Mouse (Mus musculus): Measurements from ENCODE around the gene Txk. TPM values are rescaled to one million over a fixed set of nuclear protein-coding genes. Genes with fewer than 3 reads are reported as not detected.

Gene Txk
- polyA plus RNA-seq, 1 experiment from 2014 or later: 0.27 TPM

- peaks cover 81% of the 10 kb centered on the region for H3K36me3 ChIP-seq (ENCODE audit: inconsistent target)
- H3K27ac ChIP-seq: peak overlapping the region; percentile 66
Observed at GRCm38 (mm10) chr5:72763025-72763424, 10.4 kb upstream of the Txk start.

GRCm38 (mm10) chr5:72761758-72762157 is 9.2 kb upstream of the Txk start:
- no peaks in the 10 kb centered on the region for H3K79me2 ChIP-seq (ENCODE audit: inconsistent target)
- H3K4me3 ChIP-seq (ENCODE audit: inconsistent target): no peak overlapping the region
- no peak overlapping the region for H3K27ac ChIP-seq
- H3K36me3 ChIP-seq (ENCODE audit: inconsistent target): peaks cover 83% of the 10 kb centered on the region
- 98% methylated on average over 5 of the region's 5 CpGs for WGBS (ENCODE audit: missing documents)

More at GRCm38 (mm10) chr5:72763025-72763424, 10.4 kb upstream of the Txk start:
- WGBS (ENCODE audit: missing documents): 0% methylated on average over 3 of the region's 3 CpGs
- H3K4me3 ChIP-seq (ENCODE audit: inconsistent target): no peak overlapping the region
- H3K79me2 ChIP-seq (ENCODE audit: inconsistent target): no peaks in the 10 kb centered on the region

DNA sequence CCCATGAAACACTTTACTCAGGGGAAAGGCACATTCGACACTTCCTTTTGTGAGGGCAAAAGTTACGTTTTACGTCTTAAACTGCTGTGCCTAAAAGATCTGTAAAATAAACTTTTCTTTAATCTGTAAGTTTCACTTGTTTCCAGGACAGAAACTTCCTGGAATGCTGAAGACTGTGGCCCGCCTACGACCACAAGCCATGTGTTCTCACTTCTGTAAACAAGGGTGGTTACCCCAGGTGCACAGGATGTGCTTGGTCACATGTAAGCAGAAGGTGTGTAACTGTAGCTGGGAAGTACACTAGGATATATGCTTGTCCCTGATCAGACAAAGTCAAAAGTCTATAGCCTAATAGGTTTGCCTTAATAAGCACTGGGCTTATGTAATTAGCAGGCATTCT is 8.7 kb upstream of the Txk start:
- H3K36me3 ChIP-seq (ENCODE audit: inconsistent target): peaks cover 83% of the 10 kb centered on the region
- no peak overlapping the region for H3K27ac ChIP-seq
- WGBS (ENCODE audit: missing documents): 53% methylated on average over 5 of the region's 5 CpGs
- no peaks in the 10 kb centered on the region for H3K79me2 ChIP-seq (ENCODE audit: inconsistent target)
- H3K4me3 ChIP-seq (ENCODE audit: inconsistent target): no peak overlapping the region

- 90% methylated on average over 13 of the region's 13 CpGs for WGBS (ENCODE audit: missing documents)
- Histone ChIP-seq H3K27ac (no peak overlapping the region), H3K4me3 (ENCODE audit: inconsistent target) (no peak overlapping the region), H3K79me2 (ENCODE audit: inconsistent target) (no peaks in the 10 kb centered on the region), H3K36me3 (ENCODE audit: inconsistent target) (peaks cover 83% of the 10 kb centered on the region)
Observed at GRCm38 (mm10) chr5:72758925-72759924, 6.6 kb upstream of the Txk start.

DNA sequence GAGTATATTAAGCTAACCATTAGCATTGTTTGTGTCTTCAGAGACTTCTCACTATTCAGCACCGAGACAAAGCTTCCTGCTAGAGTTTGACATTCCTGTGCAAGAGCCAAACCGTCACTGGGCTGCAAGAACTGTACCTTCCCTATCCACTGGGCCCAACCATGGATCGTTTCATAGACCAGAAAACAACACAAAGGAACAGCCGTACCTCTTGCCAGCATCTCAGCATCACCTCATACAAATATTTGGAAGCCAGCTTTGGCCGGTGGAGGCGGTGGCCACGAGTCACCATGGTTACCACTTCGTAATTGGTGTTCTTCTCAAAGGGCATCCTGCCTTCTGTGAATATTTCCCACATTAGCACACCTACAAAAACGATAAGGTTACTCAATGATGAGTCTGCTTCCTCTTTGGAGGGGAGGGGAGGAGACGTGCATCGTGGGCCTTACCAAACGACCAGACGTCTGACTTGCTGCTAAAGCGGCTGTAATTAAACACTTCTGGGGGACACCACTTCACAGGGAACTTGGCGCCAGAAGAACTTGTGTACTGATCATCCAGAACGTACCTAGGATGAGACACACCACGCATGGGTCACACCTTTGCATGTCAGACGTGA is 4.7 kb upstream of the Txk start:
- Histone ChIP-seq H3K79me2 (ENCODE audit: inconsistent target) (no peaks in the 10 kb centered on the region), H3K4me3 (ENCODE audit: inconsistent target) (no peak overlapping the region), H3K36me3 (ENCODE audit: inconsistent target) (peaks cover 80% of the 10 kb centered on the region), H3K27ac (no peak overlapping the region)
- 86% methylated on average over 17 of the region's 18 CpGs for WGBS (ENCODE audit: missing documents)

DNA sequence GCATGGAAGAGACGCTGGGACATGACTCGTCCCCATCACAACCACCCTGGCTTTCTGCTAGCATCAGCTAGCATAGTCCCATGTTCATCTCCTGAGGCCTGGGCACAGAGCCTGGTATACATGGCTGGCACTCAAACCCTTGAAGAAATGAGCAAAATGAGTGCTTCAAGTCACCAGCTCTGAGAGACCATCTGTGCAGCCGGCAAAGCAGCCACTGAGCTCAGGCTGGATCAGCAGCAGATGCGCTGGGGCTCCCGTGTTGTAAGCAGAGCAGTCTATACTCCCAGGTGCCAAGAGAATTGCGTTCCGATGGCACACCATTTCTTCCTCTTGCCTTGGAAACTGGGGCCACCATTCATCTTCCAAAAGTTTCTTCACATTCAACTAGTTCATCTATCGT is 3.4 kb upstream of the Txk start:
- Histone ChIP-seq H3K79me2 (ENCODE audit: inconsistent target) (no peaks in the 10 kb centered on the region), H3K36me3 (ENCODE audit: inconsistent target) (peaks cover 67% of the 10 kb centered on the region), H3K4me3 (ENCODE audit: inconsistent target) (no peak overlapping the region), H3K27ac (no peak overlapping the region)
- 97% methylated on average over 8 of the region's 8 CpGs for WGBS (ENCODE audit: missing documents)

DNA sequence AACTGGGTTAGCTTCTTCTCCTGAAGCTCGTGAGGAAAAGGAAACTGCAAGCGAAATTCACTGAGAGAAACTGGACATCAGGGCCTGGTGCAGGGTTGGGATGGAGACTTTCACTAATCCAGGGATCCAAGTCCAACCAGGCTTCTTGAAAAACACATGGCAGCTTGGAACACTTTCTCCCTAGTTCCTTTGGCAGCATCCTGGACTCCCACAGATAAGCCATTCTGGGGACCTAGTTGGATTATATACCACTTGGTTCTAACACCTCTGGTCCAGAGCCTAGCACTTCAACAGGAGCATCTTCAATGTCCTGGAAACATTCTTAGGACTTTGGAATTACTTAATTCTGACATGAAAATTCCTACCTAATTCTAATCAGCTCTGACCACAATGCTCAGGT is 2.5 kb upstream of the Txk start:
- H3K36me3 ChIP-seq (ENCODE audit: inconsistent target): peaks cover 58% of the 10 kb centered on the region
- H3K79me2 ChIP-seq (ENCODE audit: inconsistent target): no peaks in the 10 kb centered on the region
- 92% methylated on average over 2 of the region's 2 CpGs for WGBS (ENCODE audit: missing documents)
- no peak overlapping the region for H3K27ac ChIP-seq
- no peak overlapping the region for H3K4me3 ChIP-seq (ENCODE audit: inconsistent target)

- Histone ChIP-seq H3K79me2 (ENCODE audit: inconsistent target) (no peaks in the 10 kb centered on the region), H3K27ac (no peak overlapping the region), H3K4me3 (ENCODE audit: inconsistent target) (no peak overlapping the region), H3K36me3 (ENCODE audit: inconsistent target) (peaks cover 20% of the 10 kb centered on the region)
- WGBS (ENCODE audit: missing documents): 93% methylated on average over 7 of the region's 7 CpGs
Observed at GRCm38 (mm10) chr5:72751056-72751758, 1.4 kb downstream of the Txk start.

GRCm38 (mm10) chr5:72750226-72750625 is 2.4 kb downstream of the Txk start:
- WGBS (ENCODE audit: missing documents): 98% methylated on average over 5 of the region's 5 CpGs

GRCm38 (mm10) chr5:72748659-72749265 is 3.8 kb downstream of the Txk start:
- no peak overlapping the region for H3K4me3 ChIP-seq (ENCODE audit: inconsistent target)
- H3K36me3 ChIP-seq (ENCODE audit: inconsistent target): no peaks in the 10 kb centered on the region; the same call in 1 of the 2 replicates
- WGBS (ENCODE audit: missing documents): 90% methylated on average over 6 of the region's 7 CpGs
- H3K79me2 ChIP-seq (ENCODE audit: inconsistent target): no peaks in the 10 kb centered on the region
- H3K27ac ChIP-seq: no peak overlapping the region

More at GRCm38 (mm10) chr5:72750226-72750625, 2.4 kb downstream of the Txk start:
- Histone ChIP-seq H3K36me3 (ENCODE audit: inconsistent target) (peaks cover 10% of the 10 kb centered on the region), H3K27ac (no peak overlapping the region), H3K4me3 (ENCODE audit: inconsistent target) (no peak overlapping the region), H3K79me2 (ENCODE audit: inconsistent target) (no peaks in the 10 kb centered on the region)

DNA sequence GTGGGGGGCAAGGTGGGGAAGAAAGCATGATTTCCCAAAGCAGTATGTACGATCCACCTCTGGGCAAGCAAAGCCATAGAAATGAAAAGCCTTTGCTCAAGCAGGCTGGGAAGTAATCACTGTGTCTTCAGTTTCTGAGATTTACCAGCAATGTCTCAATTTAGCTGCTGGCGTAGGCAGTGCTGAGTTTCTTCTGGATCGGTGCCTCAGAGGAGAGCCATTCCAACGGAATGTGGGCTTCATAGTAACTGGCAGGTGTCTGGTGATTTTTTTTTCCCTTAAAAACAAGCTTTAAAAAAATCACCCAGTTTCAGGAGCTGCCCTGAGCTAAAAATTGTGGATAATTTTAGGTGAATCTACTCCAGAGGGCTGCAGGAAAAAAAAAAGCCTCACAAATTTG is 5.2 kb downstream of the Txk start:
- Histone ChIP-seq H3K36me3 (ENCODE audit: inconsistent target) (no peaks in the 10 kb centered on the region), H3K4me3 (ENCODE audit: inconsistent target) (no peak overlapping the region), H3K27ac (no peak overlapping the region), H3K79me2 (ENCODE audit: inconsistent target) (no peaks in the 10 kb centered on the region)
- WGBS (ENCODE audit: missing documents): 98% methylated on average over 4 of the region's 4 CpGs

GRCm38 (mm10) chr5:72746461-72746860 is 6.1 kb downstream of the Txk start:
- H3K27ac ChIP-seq: no peak overlapping the region
- H3K36me3 ChIP-seq (ENCODE audit: inconsistent target): no peaks in the 10 kb centered on the region
- H3K4me3 ChIP-seq (ENCODE audit: inconsistent target): no peak overlapping the region
- 84% methylated on average over 4 of the region's 4 CpGs for WGBS (ENCODE audit: missing documents)
- no peaks in the 10 kb centered on the region for H3K79me2 ChIP-seq (ENCODE audit: inconsistent target)

- Histone ChIP-seq H3K79me2 (ENCODE audit: inconsistent target) (no peaks in the 10 kb centered on the region), H3K4me3 (ENCODE audit: inconsistent target) (no peak overlapping the region), H3K36me3 (ENCODE audit: inconsistent target) (no peaks in the 10 kb centered on the region), H3K27ac (no peak overlapping the region)
- 95% methylated on average over 6 of the region's 6 CpGs for WGBS (ENCODE audit: missing documents)
Observed at GRCm38 (mm10) chr5:72743103-72743502, 9.5 kb downstream of the Txk start.

GRCm38 (mm10) chr5:72736868-72737267 is 15.7 kb downstream of the Txk start:
- Histone ChIP-seq H3K79me2 (ENCODE audit: inconsistent target) (no peaks in the 10 kb centered on the region), H3K27ac (no peak overlapping the region), H3K4me3 (ENCODE audit: inconsistent target) (no peak overlapping the region), H3K36me3 (ENCODE audit: inconsistent target) (no peaks in the 10 kb centered on the region)
- WGBS (ENCODE audit: missing documents): 87% methylated on average over 7 of the region's 7 CpGs
